18 mouse cellular contexts compared by ENCODE assay signal in genomic region chr6:70742833-70743232, GRCm38 (mm10). TPM values are rescaled to one million over a fixed set of nuclear protein-coding genes. Genes with fewer than 3 reads are reported as not detected.
A peak's percentile ranks its signal among the peaks of the same experiment; 100 is the strongest.
DNase-seq lines count a peak whose midpoint lies in the region; ATAC-seq and TF ChIP-seq lines count a peak whose summit lies in the region.
"Had no signal": no experiment of that assay in that cellular context is flagged by ENCODE, and none has a peak within 500 bp of the region (broad histone marks: within the 10 kb centered on the region; RNA-seq: fewer than 3 reads in every experiment).

No protein-coding gene starts in this region.

- H3K4me3 ChIP-seq in spleen, adult 2 months (ENCODE audit: extremely low read depth, insufficient read depth, insufficient read length) = no peak overlapping the region
- no peak overlapping the region for H3K4me3 ChIP-seq in layer of hippocampus, adult 2 months
- H3K4me3 ChIP-seq in kidney, embryonic 15.5 days (replicated peaks) = no peak overlapping the region
- H3K4me3 ChIP-seq: forebrain, embryonic 13.5 days; heart, embryonic 10.5 days; hindbrain, embryonic 13.5 days had no signal

- TF ChIP-seq POLR2A in spleen, adult 2 months (IDR thresholded peaks at IDR 0.05; ENCODE audit: low read depth, low read length) = no peak

- no peak for ATAC-seq in kidney, embryonic 15.5 days (replicated peaks; ENCODE audit: low FRiP score)
- ATAC-seq: forebrain, embryonic 13.5 days; hindbrain, postnatal 0 days had no signal

- H3K4me1 ChIP-seq in spleen, adult 2 months (ENCODE audit: control insufficient read depth, insufficient read depth, insufficient read length) = peaks cover 26% of the 10 kb centered on the region
- no peaks in the 10 kb centered on the region for H3K4me1 ChIP-seq in kidney, embryonic 15.5 days
- H3K4me1 ChIP-seq: forebrain, embryonic 13.5 days; heart, embryonic 10.5 days; hindbrain, embryonic 13.5 days had no signal

- peak overlapping the region; percentile 82 for H3K27ac ChIP-seq in spleen, adult 2 months (ENCODE audit: insufficient read depth, low read length)
- H3K27ac ChIP-seq in layer of hippocampus, adult 2 months = 0 out of 2 replicates have a peak overlapping the region, but pooled peaks have one; percentile 11
- no peak overlapping the region for H3K27ac ChIP-seq in kidney, embryonic 15.5 days
- H3K27ac ChIP-seq: forebrain, embryonic 13.5 days; heart, embryonic 10.5 days; hindbrain, embryonic 13.5 days; hindbrain, postnatal 0 days had no signal

- no peak overlapping the region for H3K4me2 ChIP-seq in kidney, embryonic 15.5 days
- H3K4me2 ChIP-seq: forebrain, embryonic 13.5 days; hindbrain, embryonic 13.5 days had no signal

- TF ChIP-seq CTCF in spleen, adult 2 months (IDR thresholded peaks at IDR 0.05; ENCODE audit: extremely low read depth, insufficient read depth, insufficient read length, insufficient replicate concordance) = no peak
- TF ChIP-seq CTCF in layer of hippocampus, adult 2 months (conservative IDR thresholded peaks at IDR 0.05) = no peak

- no peaks in the 10 kb centered on the region; the same call in 1 of the 2 replicates for H3K36me3 ChIP-seq in spleen, adult 2 months (ENCODE audit: control insufficient read depth, insufficient read depth, low read length)
- no peaks in the 10 kb centered on the region for H3K36me3 ChIP-seq in kidney, embryonic 15.5 days
- H3K36me3 ChIP-seq: heart, embryonic 10.5 days; hindbrain, embryonic 13.5 days had no signal

- no peak overlapping the region for H3K9ac ChIP-seq in kidney, embryonic 15.5 days
- H3K9ac ChIP-seq: forebrain, embryonic 13.5 days; hindbrain, embryonic 13.5 days had no signal

- H3K27me3 ChIP-seq in spleen, adult 2 months (ENCODE audit: control insufficient read depth, insufficient read depth, low read length) = no peaks in the 10 kb centered on the region
- no peaks in the 10 kb centered on the region for H3K27me3 ChIP-seq in kidney, embryonic 15.5 days
- H3K27me3 ChIP-seq: forebrain, embryonic 13.5 days; hindbrain, embryonic 13.5 days had no signal

- WGBS in spleen, adult 2 months = 87% methylated on average over 4 of the region's 4 CpGs
- WGBS in kidney, embryonic 15.5 days = 94% methylated on average over 4 of the region's 4 CpGs

- no peak for DNase-seq in spleen, adult 2 months (ENCODE audit: low read depth in 1 of 2, low spot score in 2 of 2)
- no peak for DNase-seq in spleen, postnatal 14 days (ENCODE audit: low spot score in 2 of 2)
- DNase-seq in layer of hippocampus, adult 2 months (ENCODE audit: low spot score in 2 of 2) = peak; percentile 28 to 44
- peak; percentile 39 to 66 for DNase-seq in layer of hippocampus, postnatal 14 days (ENCODE audit: low spot score in 2 of 2)
- no peak for DNase-seq in urinary bladder, postnatal 10 days (ENCODE audit: low spot score)
- no peak for DNase-seq in gastrocnemius, postnatal 10 days
- DNase-seq: adrenal gland, postnatal 10 days; cerebellum, adult 18-20 months; cerebellum, adult 9-11 months; cerebellum, postnatal 36 days; heart, adult 18-20 months; heart, postnatal 10 days; heart, postnatal 4 days had no signal

- H3K9me3 ChIP-seq in kidney, embryonic 15.5 days (replicated peaks) = no peaks in the 10 kb centered on the region
- H3K9me3 ChIP-seq: forebrain, embryonic 13.5 days; heart, embryonic 10.5 days; hindbrain, embryonic 13.5 days had no signal

RNA-seq across cellular contexts. Expression of gene Rpia, which starts 49.2 kb away (rescaled TPM):
- polyA plus RNA-seq in spleen, adult 2 months (2012; rRNA removed) = 12.7 and 15.1 TPM in 2 replicates
- 10 to 100 TPM; 11.2 to 12.5 TPM for total RNA-seq in layer of hippocampus, adult 2 months (2021)
- 10 to 100 TPM; 10.1 to 10.3 TPM for total RNA-seq in layer of hippocampus, postnatal 14 days (2021)
- 3.1 and 3.4 TPM in 2 replicates for polyA plus RNA-seq in kidney, embryonic 15.5 days (2015; fragmentation: Nextera tagmentation; extraction: Ambion mirVana)
- 10 to 100 TPM in 1 of 2 experiments, 1 to 10 TPM in 1; 8.5 to 10.2 TPM for total RNA-seq in gastrocnemius, postnatal 10 days (2021)

Comparison
In these comparisons a context has a peak if more than half of its experiments do, and no peak if none do; other contexts are left out.
1. DNase-seq: peak in layer of hippocampus, adult 2 months (2 of 2) and layer of hippocampus, postnatal 14 days (2 of 2); none in spleen, adult 2 months (0 of 2), spleen, postnatal 14 days (0 of 2), urinary bladder, postnatal 10 days (single experiment) and gastrocnemius, postnatal 10 days (single experiment).